Mouse (Mus musculus) G1E (cell line): ENCODE data around the gene Lyrm7. TPM values are rescaled to one million over a fixed set of nuclear protein-coding genes. Genes with fewer than 3 reads are reported as not detected.

ENCODE experiments used
- ATAC-seq: 2 replicates; pipeline ENCODE4 v1.8.0; 2016; ENCODE audit warnings: mild to moderate bottlenecking; ENCODE audit not compliant: insufficient number of reproducible peaks, poor library complexity, low FRiP score, severe bottlenecking; ENCODE audit errors: extremely low read depth
- DNase-seq: peaks from one replicate; pipeline ENCODE4 v3.0.0; 2012; ENCODE audit warnings: low spot score
- H3K27me3 ChIP-seq: 2 replicates; pipeline ENCODE4 v1.6.1; 2012; ENCODE audit warnings: mild to moderate bottlenecking, low read length, inconsistent platforms; ENCODE audit not compliant: insufficient read depth
- H3K36me3 ChIP-seq: replicated peaks from 2 replicates; pipeline ENCODE3; 2012; ENCODE audit warnings: mild to moderate bottlenecking, inconsistent platforms
- H3K4me1 ChIP-seq: 2 replicates; pipeline ENCODE4 v1.6.1; 2012; ENCODE audit warnings: low read depth, low read length, inconsistent platforms, mixed read lengths; ENCODE audit not compliant: insufficient read depth
- H3K4me3 ChIP-seq: 2 replicates; pipeline ENCODE4 v1.5.1; 2012; ENCODE audit warnings: low read depth, mild to moderate bottlenecking, inconsistent platforms, low read length, moderate library complexity, mixed read lengths
- H3K9me3 ChIP-seq: replicated peaks from 2 replicates; pipeline ENCODE4 v1.6.1; 2012; ENCODE audit warnings: inconsistent platforms
- CTCF ChIP-seq: IDR thresholded peaks from 2 replicates; pipeline ENCODE4 v1.5.1; 2012; ENCODE audit warnings: low read depth, low read length, inconsistent platforms, mixed read lengths
- GATA1 ChIP-seq: IDR thresholded peaks from 2 replicates; pipeline ENCODE4 v1.6.1; 2012; ENCODE audit warnings: borderline replicate concordance, low read length, inconsistent platforms, mixed read lengths
- GATA2 ChIP-seq: IDR thresholded peaks from 2 replicates; pipeline ENCODE4 v1.6.1; 2012; ENCODE audit warnings: low read depth, low read length, inconsistent platforms, borderline replicate concordance
- POLR2AphosphoS5 ChIP-seq: IDR thresholded peaks from 2 replicates; pipeline ENCODE4 v1.6.1; 2012; ENCODE audit warnings: low read depth, low read length, inconsistent platforms; ENCODE audit not compliant: insufficient replicate concordance
- TAL1 ChIP-seq: conservative IDR thresholded peaks from 2 replicates; pipeline ENCODE4 v1.6.1; 2012; ENCODE audit warnings: low read depth, low read length, inconsistent platforms, mixed read lengths
- polyA plus RNA-seq: library from polyadenylated mRNA; stranded (reverse); fragments of >175 nt; gene quantifications from 2 replicates; pipeline ENCODE4 v1.2.3, GENCODE M21; 2012
- total RNA-seq, 2 experiments: library from RNA; stranded (forward) in 1 of 2; stranded (reverse) in 1 of 2; fragments of 200-1000 nt in 1 of 2; fragments of >200 nt in 1 of 2; fragmentation: Nextera tagmentation in 1 of 2; gene quantifications; 2 replicates each; pipeline ENCODE4 v1.2.3; 2014 to 2017

Lyrm7 gene
- total and polyA plus RNA-seq, 3 experiments, result 0.51 to 9.9 (median 2.5) TPM

- ATAC-seq (no peak), DNase-seq (no peak)
- H3K4me3 ChIP-seq, result no peak overlapping the region
- TF ChIP-seq GATA1, result no peak
- no peak for TF ChIP-seq CTCF
- no peak for TF ChIP-seq TAL1
- no peak for TF ChIP-seq GATA2
- TF ChIP-seq POLR2AphosphoS5, result no peak
- peaks cover 5% of the 10 kb centered on the region; the same call in 1 of the 2 replicates for H3K27me3 ChIP-seq
- H3K36me3 ChIP-seq, result no peaks in the 10 kb centered on the region
- H3K4me1 ChIP-seq, result peaks cover 25% of the 10 kb centered on the region
- no peaks in the 10 kb centered on the region for H3K9me3 ChIP-seq
These were observed 22.0 kb upstream of the Lyrm7 start for GRCm38 (mm10) chr11:54882671-54883070.

- peaks cover 25% of the 10 kb centered on the region for H3K4me1 ChIP-seq
- H3K4me3 ChIP-seq, result no peak overlapping the region
- TF ChIP-seq GATA2, result no peak
- TF ChIP-seq CTCF, result no peak
- TF ChIP-seq TAL1, result no peak
- TF ChIP-seq GATA1, result no peak
- no peak for TF ChIP-seq POLR2AphosphoS5
- H3K36me3 ChIP-seq, result no peaks in the 10 kb centered on the region
- DNase-seq (no peak), ATAC-seq (no peak)
- no peaks in the 10 kb centered on the region for H3K9me3 ChIP-seq
- H3K27me3 ChIP-seq, result no peaks in the 10 kb centered on the region
These were observed 20.3 kb upstream of the Lyrm7 start for GRCm38 (mm10) chr11:54881051-54881474.

GRCm38 (mm10) chr11:54879922-54880321, 19.2 kb upstream of the Lyrm7 start:
- peaks cover 17% of the 10 kb centered on the region for H3K4me1 ChIP-seq
- H3K36me3 ChIP-seq, result no peaks in the 10 kb centered on the region
- no peaks in the 10 kb centered on the region for H3K27me3 ChIP-seq
- no peaks in the 10 kb centered on the region for H3K9me3 ChIP-seq
- no peak for DNase-seq
- TF ChIP-seq TAL1, result no peak
- TF ChIP-seq POLR2AphosphoS5, result no peak
- TF ChIP-seq CTCF, result no peak
- H3K4me3 ChIP-seq, result no peak overlapping the region
- no peak for ATAC-seq

GRCm38 (mm10) chr11:54879434-54879833, 18.7 kb upstream of the Lyrm7 start:
- no peak for ATAC-seq

GRCm38 (mm10) chr11:54878893-54879292, 18.2 kb upstream of the Lyrm7 start:
- Histone ChIP-seq H3K4me1 (peaks cover 7% of the 10 kb centered on the region), H3K4me3 (no peak overlapping the region), H3K9me3 (no peaks in the 10 kb centered on the region), H3K36me3 (peaks cover 6% of the 10 kb centered on the region), H3K27me3 (no peaks in the 10 kb centered on the region)
- TF ChIP-seq TAL1 (no peak), GATA2 (no peak), POLR2AphosphoS5 (no peak), GATA1 (no peak), CTCF (no peak)
- no peak for DNase-seq
- ATAC-seq, result no peak

More at GRCm38 (mm10) chr11:54879434-54879833, 18.7 kb upstream of the Lyrm7 start:
- TF ChIP-seq GATA2 (no peak), GATA1 (no peak), TAL1 (no peak), POLR2AphosphoS5 (no peak)
- Histone ChIP-seq H3K36me3 (peaks cover under 1% of the 10 kb centered on the region), H3K27me3 (no peaks in the 10 kb centered on the region), H3K4me3 (no peak overlapping the region), H3K9me3 (no peaks in the 10 kb centered on the region), H3K4me1 (peaks cover 12% of the 10 kb centered on the region)
- DNase-seq, result no peak

- ATAC-seq, result no peak
These were observed 15.3 kb upstream of the Lyrm7 start for GRCm38 (mm10) chr11:54876031-54876430.

GRCm38 (mm10) chr11:54871831-54872537, 11.3 kb upstream of the Lyrm7 start:
- Histone ChIP-seq H3K4me3 (no peak overlapping the region), H3K36me3 (peaks cover 64% of the 10 kb centered on the region)

More at GRCm38 (mm10) chr11:54876031-54876430, 15.3 kb upstream of the Lyrm7 start:
- DNase-seq, result no peak
- Histone ChIP-seq H3K4me1 (peaks cover 3% of the 10 kb centered on the region; the same call in 1 of the 2 replicates), H3K4me3 (no peak overlapping the region), H3K9me3 (no peaks in the 10 kb centered on the region), H3K36me3 (peaks cover 35% of the 10 kb centered on the region), H3K27me3 (no peaks in the 10 kb centered on the region)
- no peak for TF ChIP-seq GATA2
- TF ChIP-seq CTCF, result no peak

More at GRCm38 (mm10) chr11:54871831-54872537, 11.3 kb upstream of the Lyrm7 start:
- Histone ChIP-seq H3K4me1 (peaks cover 22% of the 10 kb centered on the region), H3K27me3 (no peaks in the 10 kb centered on the region), H3K9me3 (no peaks in the 10 kb centered on the region)
- ATAC-seq, result no peak
- no peak for DNase-seq
- TF ChIP-seq POLR2AphosphoS5, result no peak
- no peak for TF ChIP-seq GATA1
- TF ChIP-seq GATA2, result no peak
- TF ChIP-seq TAL1, result no peak
- no peak for TF ChIP-seq CTCF
